Mouse (Mus musculus): ENCODE measurements around the gene Ppard. TPM values are rescaled to one million over a fixed set of nuclear protein-coding genes. Genes with fewer than 3 reads are reported as not detected.
"Not testable (repeated sequence)": the region's sequence is repeated elsewhere in the genome, so short reads cannot be mapped to it uniquely, and the experiment has no call there.

Gene Ppard
- polyA plus RNA-seq, 1 experiment from 2014 or later: 1.9 TPM

- H3K27me3 ChIP-seq (ENCODE audit: control insufficient read depth, insufficient read depth, low read length): no peaks in the 10 kb centered on the region
- ATAC-seq (replicated peaks; ENCODE audit: insufficient number of reproducible peaks, low FRiP score, low TSS enrichment, low read depth): no peak
- H3K4me3 ChIP-seq (ENCODE audit: low read depth, low read length): no peak overlapping the region
- H3K4me2 ChIP-seq (ENCODE audit: low read depth, low read length): no peak overlapping the region
- H3K9ac ChIP-seq (replicated peaks; ENCODE audit: low read length): no peak overlapping the region
- WGBS: 66% methylated on average over 9 of the region's 9 CpGs
- H3K4me1 ChIP-seq (ENCODE audit: control insufficient read depth, insufficient read depth, low read length): peaks cover 4% of the 10 kb centered on the region
- no peak overlapping the region for H3K27ac ChIP-seq (replicated peaks; ENCODE audit: low read depth, low read length)
- no peaks in the 10 kb centered on the region for H3K9me3 ChIP-seq (replicated peaks; ENCODE audit: control insufficient read depth, low read length)
- H3K36me3 ChIP-seq (replicated peaks; ENCODE audit: control insufficient read depth, insufficient read depth, low read depth, low read length): no peaks in the 10 kb centered on the region
- no peak for DNase-seq (ENCODE audit: low spot score)
These were observed 20.1 kb upstream of the Ppard start for GRCm38 (mm10) chr17:28212391-28212790.

GRCm38 (mm10) chr17:28213236-28213635, 19.3 kb upstream of the Ppard start:
- H3K9ac ChIP-seq (replicated peaks; ENCODE audit: low read length): no peak overlapping the region
- no peak for ATAC-seq (replicated peaks; ENCODE audit: insufficient number of reproducible peaks, low FRiP score, low TSS enrichment, low read depth)

DNA sequence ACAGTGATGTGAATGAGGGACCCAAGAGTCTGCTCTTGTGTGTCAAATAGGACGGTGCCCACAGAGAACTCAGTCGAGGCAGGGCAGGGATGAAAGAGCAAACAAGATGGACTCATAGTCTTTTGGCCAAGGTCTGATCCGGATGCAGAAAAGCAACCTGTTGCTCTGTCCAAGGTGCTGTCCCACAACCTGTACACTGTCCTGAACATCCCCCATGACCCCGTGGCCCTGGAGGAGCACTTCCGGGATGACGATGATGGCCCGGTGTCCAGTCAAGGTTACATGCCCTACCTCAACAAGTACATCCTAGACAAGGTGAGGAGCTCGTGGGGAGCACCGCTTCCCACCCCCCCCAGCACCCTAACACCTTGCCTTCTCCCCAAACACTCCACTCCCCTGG, 15.7 kb upstream of the Ppard start:
- no peak overlapping the region for H3K9ac ChIP-seq (replicated peaks; ENCODE audit: low read length)
- no peaks in the 10 kb centered on the region for H3K36me3 ChIP-seq (replicated peaks; ENCODE audit: control insufficient read depth, insufficient read depth, low read depth, low read length)
- ATAC-seq (replicated peaks; ENCODE audit: insufficient number of reproducible peaks, low FRiP score, low TSS enrichment, low read depth) (no peak), DNase-seq (ENCODE audit: low spot score) (no peak)
- H3K4me2 ChIP-seq (ENCODE audit: low read depth, low read length): no peak overlapping the region
- H3K9me3 ChIP-seq (replicated peaks; ENCODE audit: control insufficient read depth, low read length): no peaks in the 10 kb centered on the region
- no peaks in the 10 kb centered on the region; the same call in 1 of the 2 replicates for H3K4me1 ChIP-seq (ENCODE audit: control insufficient read depth, insufficient read depth, low read length)
- H3K27me3 ChIP-seq (ENCODE audit: control insufficient read depth, insufficient read depth, low read length): no peaks in the 10 kb centered on the region
- H3K27ac ChIP-seq (replicated peaks; ENCODE audit: low read depth, low read length): no peak overlapping the region
- no peak overlapping the region for H3K4me3 ChIP-seq (ENCODE audit: low read depth, low read length)
- 84% methylated on average over 9 of the region's 9 CpGs for WGBS

More at GRCm38 (mm10) chr17:28213236-28213635, 19.3 kb upstream of the Ppard start:
- 31% methylated on average over 4 of the region's 4 CpGs for WGBS
- H3K27ac ChIP-seq (replicated peaks; ENCODE audit: low read depth, low read length): no peak overlapping the region
- no peaks in the 10 kb centered on the region; the same call in 1 of the 2 replicates for H3K4me1 ChIP-seq (ENCODE audit: control insufficient read depth, insufficient read depth, low read length)
- no peaks in the 10 kb centered on the region for H3K27me3 ChIP-seq (ENCODE audit: control insufficient read depth, insufficient read depth, low read length)
- H3K36me3 ChIP-seq (replicated peaks; ENCODE audit: control insufficient read depth, insufficient read depth, low read depth, low read length): no peaks in the 10 kb centered on the region
- H3K9me3 ChIP-seq (replicated peaks; ENCODE audit: control insufficient read depth, low read length): no peaks in the 10 kb centered on the region
- no peak overlapping the region for H3K4me3 ChIP-seq (ENCODE audit: low read depth, low read length)
- no peak overlapping the region for H3K4me2 ChIP-seq (ENCODE audit: low read depth, low read length)
- peak; percentile 12 for DNase-seq (ENCODE audit: low spot score)

DNA sequence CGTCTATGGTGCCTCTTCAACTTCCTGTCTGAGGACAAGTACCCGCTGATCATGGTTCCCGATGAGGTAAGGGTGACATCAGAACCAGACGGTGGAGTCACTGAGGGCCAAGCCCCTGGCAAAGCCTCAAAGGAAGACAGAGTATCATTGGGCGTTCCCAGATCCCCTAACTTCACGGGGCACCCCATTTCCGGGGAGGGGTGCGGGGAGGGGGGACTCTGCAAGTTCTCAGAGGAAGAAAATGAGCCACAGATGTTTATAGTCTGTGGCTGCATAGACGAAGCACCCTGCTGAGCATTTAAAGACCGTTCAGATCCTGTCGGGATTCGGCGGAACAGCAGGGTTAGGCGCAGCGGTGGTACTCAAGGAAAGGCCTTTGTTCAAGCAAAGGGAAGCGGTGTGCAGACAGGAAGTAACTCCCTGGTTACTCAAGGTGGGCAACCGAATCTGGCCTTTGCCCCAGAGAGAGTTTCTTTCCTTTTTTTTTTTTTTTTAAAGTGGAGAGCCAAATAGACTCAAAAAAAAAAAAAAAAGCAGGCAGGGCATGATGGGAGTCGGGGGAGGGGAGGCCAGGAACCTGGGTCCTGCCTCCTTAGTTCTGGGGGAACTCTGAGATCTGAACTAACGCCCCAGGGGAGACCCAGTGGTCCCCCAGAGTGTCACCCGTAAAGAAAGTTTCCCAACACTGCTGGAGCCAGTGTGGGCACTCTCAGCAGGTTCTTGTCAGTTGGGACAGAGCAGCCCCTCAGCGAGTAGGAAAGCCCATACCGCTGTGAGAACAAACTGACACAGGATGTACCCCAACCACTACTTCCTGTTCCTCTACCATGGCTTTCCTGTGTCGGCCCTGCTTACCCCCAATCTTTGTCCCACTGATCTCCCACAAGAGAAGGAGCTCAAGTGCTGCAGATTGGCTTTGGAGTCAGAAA, 14.5 kb upstream of the Ppard start:
- H3K27ac ChIP-seq (replicated peaks; ENCODE audit: low read depth, low read length): peak overlapping the region; percentile 44; the same call in 1 of the 2 replicates
- DNase-seq (ENCODE audit: low spot score): peak; percentile 46
- no peak overlapping the region for H3K4me2 ChIP-seq (ENCODE audit: low read depth, low read length)
- H3K4me3 ChIP-seq (ENCODE audit: low read depth, low read length): no peak overlapping the region
- ATAC-seq (replicated peaks; ENCODE audit: insufficient number of reproducible peaks, low FRiP score, low TSS enrichment, low read depth): no peak
- peak overlapping the region; percentile 22 for H3K9ac ChIP-seq (replicated peaks; ENCODE audit: low read length)
- H3K4me1 ChIP-seq (ENCODE audit: control insufficient read depth, insufficient read depth, low read length): no peaks in the 10 kb centered on the region; the same call in 1 of the 2 replicates
- H3K36me3 ChIP-seq (replicated peaks; ENCODE audit: control insufficient read depth, insufficient read depth, low read depth, low read length): no peaks in the 10 kb centered on the region
- H3K9me3 ChIP-seq (replicated peaks; ENCODE audit: control insufficient read depth, low read length): no peaks in the 10 kb centered on the region
- WGBS: 19% methylated on average over 23 of the region's 23 CpGs
- no peaks in the 10 kb centered on the region for H3K27me3 ChIP-seq (ENCODE audit: control insufficient read depth, insufficient read depth, low read length)

DNA sequence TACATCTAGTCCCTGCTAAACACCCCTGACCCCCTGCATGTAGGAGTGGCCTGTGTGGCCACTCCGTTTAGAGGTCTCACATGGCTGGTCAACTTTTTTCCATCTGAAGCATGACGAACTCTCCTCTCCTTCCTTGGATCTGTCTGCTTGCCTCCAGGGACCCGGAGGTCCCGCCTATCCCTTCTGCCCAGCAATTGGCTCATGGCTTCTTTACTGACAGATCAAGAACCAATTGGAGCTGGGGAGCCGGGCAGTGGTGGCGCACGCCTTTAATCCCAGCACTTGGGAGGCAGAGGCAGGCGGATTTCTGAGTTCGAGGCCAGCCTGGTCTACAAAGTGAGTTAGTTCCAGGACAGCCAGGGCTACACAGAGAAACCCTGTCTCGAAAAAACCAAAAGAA, 10.0 kb upstream of the Ppard start:
- not testable (repeated sequence) for H3K36me3 ChIP-seq (replicated peaks; ENCODE audit: control insufficient read depth, insufficient read depth, low read depth, low read length); H3K27me3 ChIP-seq (ENCODE audit: control insufficient read depth, insufficient read depth, low read length); H3K4me2 ChIP-seq (ENCODE audit: low read depth, low read length); ATAC-seq (replicated peaks; ENCODE audit: insufficient number of reproducible peaks, low FRiP score, low TSS enrichment, low read depth); DNase-seq (ENCODE audit: low spot score); H3K27ac ChIP-seq (replicated peaks; ENCODE audit: low read depth, low read length); H3K4me3 ChIP-seq (ENCODE audit: low read depth, low read length); H3K9ac ChIP-seq (replicated peaks; ENCODE audit: low read length); H3K4me1 ChIP-seq (ENCODE audit: control insufficient read depth, insufficient read depth, low read length); H3K9me3 ChIP-seq (replicated peaks; ENCODE audit: control insufficient read depth, low read length)
- WGBS: 90% methylated on average over 10 of the region's 10 CpGs

- Histone ChIP-seq H3K4me2 (ENCODE audit: low read depth, low read length) (peak overlapping the region; percentile 61), H3K4me3 (ENCODE audit: low read depth, low read length) (peak overlapping the region; percentile 32), H3K27ac (replicated peaks; ENCODE audit: low read depth, low read length) (no peak overlapping the region), H3K9ac (replicated peaks; ENCODE audit: low read length) (peak overlapping the region; percentile 64), H3K4me1 (ENCODE audit: control insufficient read depth, insufficient read depth, low read length) (no peaks in the 10 kb centered on the region; the same call in 1 of the 2 replicates), H3K36me3 (replicated peaks; ENCODE audit: control insufficient read depth, insufficient read depth, low read depth, low read length) (no peaks in the 10 kb centered on the region), H3K27me3 (ENCODE audit: control insufficient read depth, insufficient read depth, low read length) (no peaks in the 10 kb centered on the region), H3K9me3 (replicated peaks; ENCODE audit: control insufficient read depth, low read length) (no peaks in the 10 kb centered on the region)
- ATAC-seq (replicated peaks; ENCODE audit: insufficient number of reproducible peaks, low FRiP score, low TSS enrichment, low read depth): peak; percentile 77
- peak; percentile 89 for DNase-seq (ENCODE audit: low spot score)
- 2% methylated on average over 46 of the region's 46 CpGs for WGBS
These were observed 8.7 kb upstream of the Ppard start for GRCm38 (mm10) chr17:28223561-28224391.

- H3K4me1 ChIP-seq (ENCODE audit: control insufficient read depth, insufficient read depth, low read length): no peaks in the 10 kb centered on the region; the same call in 1 of the 2 replicates
- H3K27ac ChIP-seq (replicated peaks; ENCODE audit: low read depth, low read length): no peak overlapping the region
- H3K9ac ChIP-seq (replicated peaks; ENCODE audit: low read length): no peak overlapping the region
- DNase-seq (ENCODE audit: low spot score) (no peak), ATAC-seq (replicated peaks; ENCODE audit: insufficient number of reproducible peaks, low FRiP score, low TSS enrichment, low read depth) (no peak)
- H3K36me3 ChIP-seq (replicated peaks; ENCODE audit: control insufficient read depth, insufficient read depth, low read depth, low read length): no peaks in the 10 kb centered on the region
- no peaks in the 10 kb centered on the region for H3K9me3 ChIP-seq (replicated peaks; ENCODE audit: control insufficient read depth, low read length)
- no peaks in the 10 kb centered on the region for H3K27me3 ChIP-seq (ENCODE audit: control insufficient read depth, insufficient read depth, low read length)
- H3K4me3 ChIP-seq (ENCODE audit: low read depth, low read length): no peak overlapping the region
- WGBS: 85% methylated on average over 10 of the region's 10 CpGs
- H3K4me2 ChIP-seq (ENCODE audit: low read depth, low read length): no peak overlapping the region
These were observed 7.9 kb upstream of the Ppard start for GRCm38 (mm10) chr17:28224615-28225014.

Data from embryonic facial prominence, embryonic 11.5 days (tissue).